Mouse (Mus musculus) NIH3T3 (cell line): ENCODE measurements around the gene Arhgef28.
A peak's percentile ranks its signal among the peaks of the same experiment; 100 is the strongest.

Source experiments
- DNase-seq: peaks from one replicate; pipeline ENCODE4 v3.0.0-alpha.2; 2012; ENCODE audit warnings: low read depth

Arhgef28 gene

GRCm38 (mm10) chr13:98205771-98206545 lies at the start of gene Arhgef28:
Arhgef28 (minus strand) TSS chr13:98206439.
- DNase-seq: peak; percentile 65

GRCm38 (mm10) chr13:98254921-98255320 lies 48.7 kb upstream of the Arhgef28 start:
- peak; percentile 52 for DNase-seq

- no peak for DNase-seq
These were observed 43.4 kb upstream of the Arhgef28 start for GRCm38 (mm10) chr13:98249594-98249993.

GRCm38 (mm10) chr13:98245386-98245785 lies 39.1 kb upstream of the Arhgef28 start:
- DNase-seq: no peak

GRCm38 (mm10) chr13:98244571-98245350 lies 38.5 kb upstream of the Arhgef28 start:
- no peak for DNase-seq

- peak; percentile 44 for DNase-seq
These were observed 35.5 kb upstream of the Arhgef28 start for GRCm38 (mm10) chr13:98241531-98242282.

- DNase-seq: peak; percentile 87
These were observed 33.9 kb upstream of the Arhgef28 start for GRCm38 (mm10) chr13:98239978-98240641.

GRCm38 (mm10) chr13:98235451-98235850 lies 29.2 kb upstream of the Arhgef28 start:
- no peak for DNase-seq

GRCm38 (mm10) chr13:98230511-98230910 lies 24.3 kb upstream of the Arhgef28 start:
- no peak for DNase-seq

GRCm38 (mm10) chr13:98226225-98226624 lies 20.0 kb upstream of the Arhgef28 start:
- no peak for DNase-seq

- DNase-seq: peak; percentile 54
These were observed 16.6 kb upstream of the Arhgef28 start for GRCm38 (mm10) chr13:98222848-98223247.

- DNase-seq: no peak
These were observed 3.9 kb upstream of the Arhgef28 start for GRCm38 (mm10) chr13:98210137-98210536.

- peak; percentile 36 for DNase-seq
These were observed 2.6 kb upstream of the Arhgef28 start for GRCm38 (mm10) chr13:98208842-98209241.

GRCm38 (mm10) chr13:98206546-98206870 lies 269 bp upstream of the Arhgef28 start:
- no peak for DNase-seq

GRCm38 (mm10) chr13:98205111-98205510 lies 1.1 kb downstream of the Arhgef28 start:
- DNase-seq: no peak

- no peak for DNase-seq
These were observed 1.9 kb downstream of the Arhgef28 start for GRCm38 (mm10) chr13:98204371-98204770.

GRCm38 (mm10) chr13:98201436-98201835 lies 4.8 kb downstream of the Arhgef28 start:
- no peak for DNase-seq

- peak; percentile 41 for DNase-seq
These were observed 13.6 kb downstream of the Arhgef28 start for GRCm38 (mm10) chr13:98192596-98192995.

- no peak for DNase-seq
These were observed 17.7 kb downstream of the Arhgef28 start for GRCm38 (mm10) chr13:98188500-98188899.

GRCm38 (mm10) chr13:98187904-98188303 lies 18.3 kb downstream of the Arhgef28 start:
- no peak for DNase-seq

GRCm38 (mm10) chr13:98186179-98186578 lies 20.1 kb downstream of the Arhgef28 start:
- DNase-seq: no peak

- DNase-seq: peak; percentile 13
These were observed 21.6 kb downstream of the Arhgef28 start for GRCm38 (mm10) chr13:98184632-98185031.
